Mouse (Mus musculus): ENCODE data around the gene Rpl24. TPM values are rescaled to one million over a fixed set of nuclear protein-coding genes. Genes with fewer than 3 reads are reported as not detected.

The Rpl24 gene
- polyA plus RNA-seq, 1 experiment from 2014 or later = 672 TPM

DNA sequence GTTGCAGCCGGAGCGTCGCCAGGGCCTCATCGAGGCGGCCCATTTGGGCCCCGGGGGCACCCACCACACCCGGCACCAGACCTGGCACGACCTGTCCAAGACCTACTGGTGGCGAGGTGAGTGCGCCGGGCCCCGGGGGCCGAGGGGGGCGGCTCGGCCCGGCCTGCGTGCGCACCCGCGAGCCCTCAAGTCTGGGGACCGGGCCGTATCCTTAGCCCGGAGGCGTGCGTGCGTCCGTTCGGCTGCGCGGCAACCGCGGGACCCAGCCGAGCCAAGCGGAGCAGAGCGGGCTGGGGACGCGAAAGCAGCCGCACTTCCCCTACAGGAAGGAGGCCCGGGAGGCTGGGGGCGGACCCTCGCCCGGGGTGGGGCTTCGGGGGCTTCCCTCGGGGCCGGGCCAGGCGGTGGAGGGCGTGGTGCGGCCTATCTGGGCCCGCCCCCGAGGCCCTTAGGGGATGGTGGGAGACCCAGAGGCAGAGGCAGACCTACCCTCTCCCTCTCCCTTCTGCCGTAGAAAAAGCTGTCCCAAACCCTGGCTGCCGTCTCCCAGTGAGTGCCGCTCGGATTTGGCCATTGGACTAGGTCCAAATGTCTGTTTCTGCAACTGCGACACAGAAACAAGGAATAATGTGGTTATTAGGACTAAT lies 8.3 kb downstream of the Rpl24 start:
- Histone ChIP-seq H3K4me1 (ENCODE audit: control insufficient read depth, insufficient read depth, low read length) (peaks cover 5% of the 10 kb centered on the region), H3K9me3 (replicated peaks; ENCODE audit: control insufficient read depth, low read length) (no peaks in the 10 kb centered on the region), H3K4me2 (peak overlapping the region; percentile 83), H3K9ac (ENCODE audit: low read depth, low read length) (peak overlapping the region; percentile 93), H3K4me3 (ENCODE audit: low read depth, low read length) (peak overlapping the region; percentile 99), H3K36me3 (ENCODE audit: control insufficient read depth, insufficient read depth, low read length) (peaks cover 20% of the 10 kb centered on the region), H3K27ac (ENCODE audit: low read depth, low read length) (peak overlapping the region; percentile 89), H3K27me3 (ENCODE audit: control insufficient read depth, insufficient read depth, low read length) (no peaks in the 10 kb centered on the region)
- ATAC-seq (replicated peaks; ENCODE audit: insufficient number of reproducible peaks, low FRiP score, low TSS enrichment) = peak; percentile 92
- WGBS (ENCODE audit: insufficient replicate concordance) = under 1% methylated on average over 55 of the region's 55 CpGs

DNA sequence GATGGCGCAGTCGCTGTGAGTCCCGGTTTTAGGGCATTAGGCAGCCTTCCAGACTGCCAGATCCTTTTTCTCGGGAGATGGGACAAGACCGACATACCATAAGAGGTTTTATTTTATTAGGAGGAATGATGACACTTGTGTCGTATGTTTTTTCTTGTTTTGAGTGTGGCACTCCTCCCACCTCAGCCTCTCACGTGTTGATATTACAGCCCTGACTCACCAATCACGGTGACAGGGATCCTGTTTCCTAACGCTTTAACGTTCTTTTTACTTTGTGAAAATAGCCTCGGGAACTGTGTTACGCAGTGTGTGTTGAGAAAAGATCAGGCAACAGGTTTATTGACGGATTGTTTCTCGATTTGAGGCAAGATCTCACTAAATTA lies 8.8 kb downstream of the Rpl24 start:
- 8% methylated on average over 14 of the region's 14 CpGs for WGBS (ENCODE audit: insufficient replicate concordance)
- ATAC-seq (replicated peaks; ENCODE audit: insufficient number of reproducible peaks, low FRiP score, low TSS enrichment) = no peak
- H3K36me3 ChIP-seq (ENCODE audit: control insufficient read depth, insufficient read depth, low read length) = peaks cover 15% of the 10 kb centered on the region

DNA sequence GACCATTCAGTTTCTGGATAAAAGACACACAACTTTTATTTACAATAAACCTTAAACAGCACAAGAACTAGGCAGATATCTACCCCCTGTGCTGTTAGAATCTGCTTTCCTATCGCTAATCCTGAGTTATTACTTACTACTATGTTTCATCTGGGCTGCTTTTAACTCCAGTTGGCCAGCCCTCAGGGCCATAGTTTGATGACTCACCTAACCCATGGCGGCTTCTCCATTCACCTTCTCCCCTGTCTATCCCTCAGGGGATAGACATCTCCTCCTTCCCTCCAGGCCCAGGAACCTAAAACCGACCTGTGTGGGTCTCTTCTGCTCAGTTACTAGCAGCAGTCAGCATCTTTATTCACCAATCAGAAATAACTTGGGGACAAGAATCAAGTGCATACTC lies 19.9 kb downstream of the Rpl24 start:
- Histone ChIP-seq H3K9me3 (replicated peaks; ENCODE audit: control insufficient read depth, low read length) (no peaks in the 10 kb centered on the region), H3K9ac (ENCODE audit: low read depth, low read length) (no peak overlapping the region), H3K4me1 (ENCODE audit: control insufficient read depth, insufficient read depth, low read length) (no peaks in the 10 kb centered on the region), H3K27me3 (ENCODE audit: control insufficient read depth, insufficient read depth, low read length) (no peaks in the 10 kb centered on the region), H3K4me3 (ENCODE audit: low read depth, low read length) (no peak overlapping the region), H3K27ac (ENCODE audit: low read depth, low read length) (no peak overlapping the region), H3K36me3 (ENCODE audit: control insufficient read depth, insufficient read depth, low read length) (peaks cover 11% of the 10 kb centered on the region), H3K4me2 (no peak overlapping the region)
- ATAC-seq (replicated peaks; ENCODE audit: insufficient number of reproducible peaks, low FRiP score, low TSS enrichment) = no peak
- WGBS (ENCODE audit: insufficient replicate concordance) = 90% methylated on average over 3 of the region's 3 CpGs

More for the DNA sequence above, 8.8 kb downstream of the Rpl24 start:
- no peaks in the 10 kb centered on the region for H3K9me3 ChIP-seq (replicated peaks; ENCODE audit: control insufficient read depth, low read length)
- peak overlapping the region; percentile 93 for H3K9ac ChIP-seq (ENCODE audit: low read depth, low read length)
- H3K4me3 ChIP-seq (ENCODE audit: low read depth, low read length) = peak overlapping the region; percentile 99
- H3K4me1 ChIP-seq (ENCODE audit: control insufficient read depth, insufficient read depth, low read length) = peaks cover 5% of the 10 kb centered on the region
- peak overlapping the region; percentile 83 for H3K4me2 ChIP-seq
- H3K27ac ChIP-seq (ENCODE audit: low read depth, low read length) = peak overlapping the region; percentile 89; the same call in 1 of the 2 replicates
- no peaks in the 10 kb centered on the region for H3K27me3 ChIP-seq (ENCODE audit: control insufficient read depth, insufficient read depth, low read length)

DNA sequence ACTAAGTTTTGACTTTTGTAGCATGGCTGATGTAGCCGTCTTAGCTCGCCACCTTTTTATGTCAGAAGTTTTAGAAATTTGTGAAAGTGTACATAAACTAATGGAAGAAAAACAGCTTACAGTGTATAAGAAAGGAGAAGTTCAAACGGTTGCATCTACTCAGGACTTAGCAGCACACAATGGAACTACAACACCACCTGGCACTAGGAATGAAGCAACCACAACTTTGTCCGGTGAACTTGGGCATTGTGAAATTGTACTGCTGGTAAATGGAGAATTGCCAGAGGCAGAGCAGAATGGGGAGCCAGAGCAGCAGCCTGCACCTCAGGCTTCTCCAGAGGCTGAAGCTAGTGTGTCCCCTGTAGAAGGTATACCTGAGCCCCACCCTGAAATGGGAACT lies 24.2 kb downstream of the Rpl24 start:
- Histone ChIP-seq H3K27ac (ENCODE audit: low read depth, low read length) (no peak overlapping the region), H3K9me3 (replicated peaks; ENCODE audit: control insufficient read depth, low read length) (no peaks in the 10 kb centered on the region), H3K4me3 (ENCODE audit: low read depth, low read length) (no peak overlapping the region), H3K4me1 (ENCODE audit: control insufficient read depth, insufficient read depth, low read length) (no peaks in the 10 kb centered on the region), H3K36me3 (ENCODE audit: control insufficient read depth, insufficient read depth, low read length) (peaks cover 9% of the 10 kb centered on the region; the same call in 1 of the 2 replicates), H3K27me3 (ENCODE audit: control insufficient read depth, insufficient read depth, low read length) (no peaks in the 10 kb centered on the region), H3K9ac (ENCODE audit: low read depth, low read length) (no peak overlapping the region), H3K4me2 (no peak overlapping the region)
- 87% methylated on average over 4 of the region's 4 CpGs for WGBS (ENCODE audit: insufficient replicate concordance)
- no peak for ATAC-seq (replicated peaks; ENCODE audit: insufficient number of reproducible peaks, low FRiP score, low TSS enrichment)

DNA sequence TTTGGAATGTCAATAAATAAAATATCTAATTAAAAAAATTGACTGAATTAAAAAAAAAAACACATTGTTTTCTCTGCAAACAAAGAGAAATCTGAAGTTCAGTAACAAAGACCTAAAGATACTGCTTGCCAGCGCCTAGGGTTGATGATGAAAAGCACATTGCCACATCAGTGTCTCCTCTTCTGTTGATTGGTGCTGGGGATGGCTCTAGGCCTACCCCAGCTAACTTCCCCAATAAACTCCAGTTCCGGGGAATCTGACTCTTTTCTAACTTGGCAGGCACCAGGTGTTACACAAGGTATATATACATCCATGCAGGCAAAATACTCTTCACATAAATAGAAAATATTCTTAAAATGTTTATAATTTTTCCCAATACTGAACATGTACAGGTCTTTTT lies 28.2 kb downstream of the Rpl24 start:
- no peaks in the 10 kb centered on the region for H3K4me1 ChIP-seq (ENCODE audit: control insufficient read depth, insufficient read depth, low read length)
- peaks cover 11% of the 10 kb centered on the region; the same call in 1 of the 2 replicates for H3K36me3 ChIP-seq (ENCODE audit: control insufficient read depth, insufficient read depth, low read length)
- H3K9me3 ChIP-seq (replicated peaks; ENCODE audit: control insufficient read depth, low read length) = no peaks in the 10 kb centered on the region
- 91% methylated on average over 2 of the region's 2 CpGs for WGBS (ENCODE audit: insufficient replicate concordance)
- H3K4me3 ChIP-seq (ENCODE audit: low read depth, low read length) = no peak overlapping the region
- H3K9ac ChIP-seq (ENCODE audit: low read depth, low read length) = no peak overlapping the region
- ATAC-seq (replicated peaks; ENCODE audit: insufficient number of reproducible peaks, low FRiP score, low TSS enrichment) = no peak
- H3K27me3 ChIP-seq (ENCODE audit: control insufficient read depth, insufficient read depth, low read length) = no peaks in the 10 kb centered on the region
- no peak overlapping the region for H3K4me2 ChIP-seq
- H3K27ac ChIP-seq (ENCODE audit: low read depth, low read length) = no peak overlapping the region

DNA sequence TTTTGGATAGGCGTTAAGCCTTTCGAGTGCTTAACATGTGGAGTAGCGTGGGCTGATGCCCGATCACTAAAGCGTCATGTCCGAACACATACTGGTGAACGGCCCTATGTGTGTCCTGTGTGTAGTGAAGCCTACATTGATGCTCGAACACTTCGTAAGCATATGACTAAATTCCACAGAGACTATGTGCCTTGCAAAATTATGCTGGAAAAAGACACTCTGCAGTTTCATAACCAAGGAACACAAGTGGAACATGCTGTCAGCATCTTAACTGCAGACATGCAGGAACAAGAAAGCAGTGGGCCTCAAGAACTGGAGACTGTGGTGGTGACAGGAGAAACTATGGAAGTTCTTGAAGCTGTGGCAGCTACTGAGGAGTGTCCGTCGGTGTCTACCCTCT lies 40.7 kb downstream of the Rpl24 start:
- Histone ChIP-seq H3K36me3 (ENCODE audit: control insufficient read depth, insufficient read depth, low read length) (peaks cover 14% of the 10 kb centered on the region; the same call in 1 of the 2 replicates), H3K4me2 (no peak overlapping the region), H3K27ac (ENCODE audit: low read depth, low read length) (no peak overlapping the region), H3K27me3 (ENCODE audit: control insufficient read depth, insufficient read depth, low read length) (no peaks in the 10 kb centered on the region), H3K9me3 (replicated peaks; ENCODE audit: control insufficient read depth, low read length) (no peaks in the 10 kb centered on the region), H3K4me1 (ENCODE audit: control insufficient read depth, insufficient read depth, low read length) (no peaks in the 10 kb centered on the region), H3K9ac (ENCODE audit: low read depth, low read length) (no peak overlapping the region), H3K4me3 (ENCODE audit: low read depth, low read length) (no peak overlapping the region)
- no peak for ATAC-seq (replicated peaks; ENCODE audit: insufficient number of reproducible peaks, low FRiP score, low TSS enrichment)
- 90% methylated on average over 11 of the region's 11 CpGs for WGBS (ENCODE audit: insufficient replicate concordance)

DNA sequence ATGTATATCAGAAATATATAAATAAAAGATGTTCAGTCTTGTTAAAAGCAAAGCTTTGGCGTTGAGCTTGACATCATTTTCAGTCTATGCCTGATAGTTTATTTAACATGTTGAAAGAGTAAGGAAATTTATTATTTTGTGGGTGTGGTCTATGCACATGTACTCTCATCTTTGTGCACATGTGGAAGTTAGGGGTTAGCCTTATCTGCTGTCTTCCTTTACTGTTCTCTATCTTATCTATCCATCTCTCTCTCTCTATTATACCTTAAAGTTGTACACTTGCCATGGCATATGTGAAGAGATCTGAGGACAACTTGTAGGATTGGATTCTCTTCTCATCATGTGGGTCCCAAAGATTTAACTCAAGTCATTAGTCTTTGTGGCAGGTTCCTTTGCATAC lies 42.8 kb downstream of the Rpl24 start:
- H3K4me2 ChIP-seq = no peak overlapping the region
- no peak overlapping the region for H3K4me3 ChIP-seq (ENCODE audit: low read depth, low read length)
- peaks cover 11% of the 10 kb centered on the region; the same call in 1 of the 2 replicates for H3K36me3 ChIP-seq (ENCODE audit: control insufficient read depth, insufficient read depth, low read length)
- H3K27me3 ChIP-seq (ENCODE audit: control insufficient read depth, insufficient read depth, low read length) = no peaks in the 10 kb centered on the region
- ATAC-seq (replicated peaks; ENCODE audit: insufficient number of reproducible peaks, low FRiP score, low TSS enrichment) = no peak
- H3K4me1 ChIP-seq (ENCODE audit: control insufficient read depth, insufficient read depth, low read length) = no peaks in the 10 kb centered on the region
- H3K27ac ChIP-seq (ENCODE audit: low read depth, low read length) = no peak overlapping the region
- 94% methylated on average over 1 of the region's 1 CpGs for WGBS (ENCODE audit: insufficient replicate concordance)
- H3K9ac ChIP-seq (ENCODE audit: low read depth, low read length) = no peak overlapping the region
- no peaks in the 10 kb centered on the region for H3K9me3 ChIP-seq (replicated peaks; ENCODE audit: control insufficient read depth, low read length)

DNA sequence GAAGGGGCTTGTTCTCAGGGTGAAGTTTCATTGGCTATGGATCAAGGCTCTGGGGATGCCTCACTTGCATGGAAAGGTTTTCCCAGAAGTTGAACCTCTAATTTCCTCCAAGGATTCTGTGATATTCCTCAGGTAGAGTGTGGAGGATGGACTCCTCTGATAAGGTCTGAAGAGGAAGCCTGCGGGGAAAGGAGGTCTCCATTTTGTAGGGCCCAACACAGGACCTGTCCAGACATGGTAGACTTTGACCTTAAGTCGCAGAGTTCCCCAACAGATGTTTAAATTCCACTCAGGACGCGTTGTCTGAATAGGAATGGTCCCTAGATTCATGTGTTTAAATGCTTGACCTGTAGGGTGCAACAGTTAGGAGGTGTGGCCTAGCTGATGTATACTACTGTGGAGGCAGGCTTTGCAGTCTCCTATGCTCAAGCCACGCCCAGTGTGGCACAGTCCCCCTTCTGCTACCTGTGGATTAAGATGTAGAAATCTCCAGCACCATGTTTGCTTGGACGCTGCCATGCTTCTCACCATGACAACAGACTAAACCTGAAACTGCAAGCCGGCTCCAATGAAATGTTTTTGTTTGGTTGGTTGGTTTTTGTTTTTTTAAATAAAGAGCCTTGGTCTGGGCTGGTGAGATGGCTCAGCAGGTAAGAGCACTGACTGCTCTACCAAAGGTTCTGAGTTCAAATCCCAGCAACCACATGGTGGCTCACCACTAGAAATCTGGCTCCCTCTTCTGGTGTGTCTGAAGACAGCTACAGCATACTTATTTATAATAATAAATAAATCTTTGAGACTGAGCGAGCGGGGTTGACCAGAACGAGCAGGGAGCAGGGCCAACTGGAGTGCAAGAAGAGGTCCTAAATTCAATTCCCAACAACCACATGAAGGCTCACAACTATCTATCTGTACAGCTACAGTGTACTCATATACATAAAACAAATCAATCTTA lies 47.0 kb downstream of the Rpl24 start:
- 88% methylated on average over 10 of the region's 10 CpGs for WGBS (ENCODE audit: insufficient replicate concordance)
- Histone ChIP-seq H3K4me2 (no peak overlapping the region), H3K4me3 (ENCODE audit: low read depth, low read length) (no peak overlapping the region), H3K27me3 (ENCODE audit: control insufficient read depth, insufficient read depth, low read length) (no peaks in the 10 kb centered on the region), H3K4me1 (ENCODE audit: control insufficient read depth, insufficient read depth, low read length) (no peaks in the 10 kb centered on the region), H3K9ac (ENCODE audit: low read depth, low read length) (no peak overlapping the region), H3K9me3 (replicated peaks; ENCODE audit: control insufficient read depth, low read length) (no peaks in the 10 kb centered on the region), H3K36me3 (ENCODE audit: control insufficient read depth, insufficient read depth, low read length) (peaks cover 14% of the 10 kb centered on the region), H3K27ac (ENCODE audit: low read depth, low read length) (no peak overlapping the region)
- no peak for ATAC-seq (replicated peaks; ENCODE audit: insufficient number of reproducible peaks, low FRiP score, low TSS enrichment)

All from heart, embryonic 11.5 days (tissue).